Mouse (Mus musculus) myocyte (in vitro differentiated cells): Measurements from ENCODE around the gene Kif17.

Experiments
- POLR2A ChIP-seq: IDR thresholded peaks from one replicate; pipeline ENCODE4 v1.6.1; 2011; ENCODE audit warnings: low read depth, mild to moderate bottlenecking, control low read depth, moderate library complexity; ENCODE audit not compliant: insufficient read length
- USF1 ChIP-seq: IDR thresholded peaks from one replicate; pipeline ENCODE4 v1.6.1; 2011; ENCODE audit warnings: low read depth, mild to moderate bottlenecking, control low read depth, moderate library complexity

- no peak for TF ChIP-seq POLR2A
- TF ChIP-seq USF1 = no peak
These were observed 53.5 kb downstream of the Kif17 start for GRCm38 (mm10) chr4:138303742-138304141.
